Mouse (Mus musculus) E14TG2a.4 (cell line): ENCODE measurements around the gene A830018L16Rik.

Experiments
- CTCF ChIP-seq: conservative IDR thresholded peaks from 2 replicates; pipeline ENCODE4 v1.5.1; 2014; ENCODE audit warnings: low read length
- NANOG ChIP-seq: IDR thresholded peaks from 2 replicates; pipeline ENCODE4 v1.6.1; 2014; ENCODE audit warnings: borderline replicate concordance, low read length, mixed read lengths
- POU5F1 ChIP-seq: IDR thresholded peaks from 2 replicates; pipeline ENCODE4 v1.6.1; 2014; ENCODE audit warnings: low read length, borderline replicate concordance

GRCm38 (mm10) chr1:11872847-11873246 is 458.9 kb downstream of the A830018L16Rik start:
- no peak for TF ChIP-seq CTCF
- no peak for TF ChIP-seq POU5F1
- no peak for TF ChIP-seq NANOG
